In the genomic region with DNA sequence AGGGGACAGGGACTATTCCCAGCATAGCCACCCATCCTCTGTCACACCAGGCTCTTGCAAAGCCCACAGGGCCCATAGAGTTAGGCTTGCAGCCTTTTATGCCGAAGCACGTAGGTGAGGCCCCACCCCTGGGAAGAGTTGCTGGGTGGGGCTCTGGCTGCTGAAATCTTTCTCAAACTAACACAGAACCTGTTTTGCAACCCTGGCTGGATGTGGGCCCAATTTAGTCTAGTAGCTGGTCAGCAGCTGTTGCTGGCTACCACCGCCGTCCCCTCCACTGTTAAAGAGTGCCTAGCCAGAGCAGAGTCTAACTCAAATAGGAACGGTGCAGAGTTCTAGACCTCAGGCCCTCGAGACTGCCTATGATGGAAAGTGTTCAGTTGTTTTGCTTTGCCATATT, we compare ENCODE assay signal across 8 mouse cellular contexts. TPM values are rescaled to one million over a fixed set of nuclear protein-coding genes. Genes with fewer than 3 reads are reported as not detected.
DNase-seq lines count a peak whose midpoint lies in the region; ATAC-seq and TF ChIP-seq lines count a peak whose summit lies in the region.

No protein-coding gene starts in this region.

- WGBS in intestine, embryonic 16.5 days: 59% methylated on average over 6 of the region's 6 CpGs
- whole genome bisulfite sequencing in liver, embryonic 16.5 days (ENCODE audit: insufficient replicate concordance): 36% methylated on average over 6 of the region's 6 CpGs
- WGBS in small intestine, adult 2 months: 12% methylated on average over 6 of the region's 6 CpGs

- peak overlapping the region; percentile 46 for H3K4me3 ChIP-seq in intestine, embryonic 16.5 days (ENCODE audit: low read length)
- peak overlapping the region; percentile 62 for H3K4me3 ChIP-seq in liver, embryonic 16.5 days (ENCODE audit: low read depth, low read length)
- H3K4me3 ChIP-seq in small intestine, adult 2 months (ENCODE audit: low read depth, low read length): peak overlapping the region; percentile 17; the same call in 1 of the 2 replicates

- peak; percentile 62 to 76 for DNase-seq in spleen, postnatal 4 days (ENCODE audit: low spot score in 2 of 2)
- no peak for DNase-seq in spleen, adult 18-20 months
- DNase-seq in gastrocnemius, postnatal 25 days: peak; percentile 80
- DNase-seq in retina, postnatal 1 day: no peak
- no peak for DNase-seq in natural killer cell, adult 2 months (ENCODE audit: low spot score in 2 of 2)

- peaks cover 60% of the 10 kb centered on the region for H3K4me1 ChIP-seq in intestine, embryonic 16.5 days (ENCODE audit: control insufficient read depth, insufficient read depth, low read length)
- H3K4me1 ChIP-seq in liver, embryonic 16.5 days (ENCODE audit: control insufficient read depth, low read depth, low read length): peaks cover 74% of the 10 kb centered on the region
- peaks cover 61% of the 10 kb centered on the region for H3K4me1 ChIP-seq in small intestine, adult 2 months (ENCODE audit: control insufficient read depth, insufficient read depth, insufficient read length, low read length)

- TF ChIP-seq POLR2A in small intestine, adult 2 months (IDR thresholded peaks at IDR 0.05; ENCODE audit: low read depth, low read length): no peak; the same call in 1 of the 2 replicates

- no peaks in the 10 kb centered on the region for H3K9me3 ChIP-seq in intestine, embryonic 16.5 days (ENCODE audit: control insufficient read depth, low read length)
- H3K9me3 ChIP-seq in liver, embryonic 16.5 days (replicated peaks; ENCODE audit: control insufficient read depth, low read length): no peaks in the 10 kb centered on the region

- peak; percentile 62 for ATAC-seq in intestine, embryonic 16.5 days
- ATAC-seq in liver, embryonic 16.5 days (ENCODE audit: low read depth): peak; percentile 40

- peak overlapping the region; percentile 68 for H3K4me2 ChIP-seq in intestine, embryonic 16.5 days (ENCODE audit: low read depth, low read length)
- peak overlapping the region; percentile 86 for H3K4me2 ChIP-seq in liver, embryonic 16.5 days (ENCODE audit: low read depth, low read length)

- TF ChIP-seq CTCF in small intestine, adult 2 months (IDR thresholded peaks at IDR 0.05; ENCODE audit: extremely low read depth, insufficient read length, insufficient replicate concordance, low read depth, low read length): no peak

- H3K27ac ChIP-seq in intestine, embryonic 16.5 days (ENCODE audit: low read length): peak overlapping the region; percentile 96
- H3K27ac ChIP-seq in liver, embryonic 16.5 days (ENCODE audit: low read length): peak overlapping the region; percentile 97
- H3K27ac ChIP-seq in small intestine, adult 2 months (ENCODE audit: insufficient read depth, low read depth, low read length): peak overlapping the region; percentile 97

- H3K27me3 ChIP-seq in intestine, embryonic 16.5 days (replicated peaks; ENCODE audit: control insufficient read depth, insufficient read depth, low read length): no peaks in the 10 kb centered on the region
- H3K27me3 ChIP-seq in liver, embryonic 16.5 days (ENCODE audit: control insufficient read depth, insufficient read depth, low read depth, low read length): no peaks in the 10 kb centered on the region
- no peaks in the 10 kb centered on the region for H3K27me3 ChIP-seq in small intestine, adult 2 months (ENCODE audit: control insufficient read depth, insufficient read depth, low read length)

- peak overlapping the region; percentile 34 for H3K9ac ChIP-seq in intestine, embryonic 16.5 days (ENCODE audit: low read depth, low read length)
- H3K9ac ChIP-seq in liver, embryonic 16.5 days (ENCODE audit: low read depth, low read length): peak overlapping the region; percentile 47

- peaks cover 17% of the 10 kb centered on the region for H3K36me3 ChIP-seq in intestine, embryonic 16.5 days (ENCODE audit: control insufficient read depth, insufficient read depth, low read length)
- H3K36me3 ChIP-seq in liver, embryonic 16.5 days (ENCODE audit: control insufficient read depth, insufficient read depth): peaks cover 39% of the 10 kb centered on the region
- H3K36me3 ChIP-seq in small intestine, adult 2 months (ENCODE audit: control insufficient read depth, insufficient read depth, low read length): peaks cover 32% of the 10 kb centered on the region

RNA-seq across cellular contexts. Expression of a gene that starts 26.6 kb away (rescaled TPM):
- under 1 TPM; 0.10 to 0.24 TPM for total RNA-seq in gastrocnemius, postnatal 25 days (2021)
- 0.34 and 0.67 TPM in 2 replicates for polyA plus RNA-seq in intestine, embryonic 16.5 days (2015; fragmentation: Nextera tagmentation; extraction: Ambion mirVana)
- polyA plus RNA-seq in liver, embryonic 16.5 days (2015; fragmentation: Nextera tagmentation; extraction: Ambion mirVana): 0.12 and 0.14 TPM in 2 replicates
- 0.10 and 0.33 TPM in 2 replicates for polyA plus RNA-seq in small intestine, adult 2 months (2012; rRNA removed)

RNA-seq across cellular contexts. Expression of a gene that starts 43.8 kb away (rescaled TPM):
- total RNA-seq in gastrocnemius, postnatal 25 days (2021): 1 to 10 TPM; 8.0 to 9.9 TPM
- 6.3 and 6.7 TPM in 2 replicates for polyA plus RNA-seq in intestine, embryonic 16.5 days (2015; fragmentation: Nextera tagmentation; extraction: Ambion mirVana)
- 6.9 and 7.8 TPM in 2 replicates for polyA plus RNA-seq in liver, embryonic 16.5 days (2015; fragmentation: Nextera tagmentation; extraction: Ambion mirVana)
- polyA plus RNA-seq in small intestine, adult 2 months (2012; rRNA removed): 8.9 and 25.9 TPM in 2 replicates

Comparison
In these comparisons a context has a peak if more than half of its experiments do, and no peak if none do; other contexts are left out.
1. DNase-seq: peak in spleen, postnatal 4 days (2 of 2) and gastrocnemius, postnatal 25 days (single experiment); none in spleen, adult 18-20 months (0 of 2), retina, postnatal 1 day (single experiment) and natural killer cell, adult 2 months (0 of 2).
2. Peak in every context shown above with its lines, with median percentiles within 50 percentile points of each other: H3K27ac ChIP-seq and H3K4me3 ChIP-seq.